Mouse (Mus musculus): ENCODE data around the gene Eya2.
"Not testable (repeated sequence)": the region's sequence is repeated elsewhere in the genome, so short reads cannot be mapped to it uniquely, and the experiment has no call there.

Gene Eya2

DNA sequence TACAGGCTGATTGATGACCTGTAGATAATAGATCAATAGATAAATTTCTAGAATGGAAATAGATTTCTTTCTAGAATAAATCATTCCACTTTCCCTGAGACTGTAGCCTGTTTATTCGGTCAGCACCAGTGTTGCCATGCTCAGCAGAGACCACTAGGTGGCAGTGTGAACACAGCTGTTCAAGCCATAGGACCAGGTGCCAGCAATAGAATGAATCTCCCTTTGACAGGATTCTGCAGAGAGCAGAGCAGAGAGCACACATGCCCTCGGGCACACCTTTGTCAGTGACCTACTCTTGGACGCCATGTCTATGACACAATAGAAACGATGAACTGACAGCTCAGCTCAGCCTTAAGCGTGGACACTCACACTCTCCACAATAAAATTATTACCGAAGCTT lies 184.1 kb downstream of the Eya2 start:
- peak; percentile 83 for DNase-seq (ENCODE audit: low read depth)

DNA sequence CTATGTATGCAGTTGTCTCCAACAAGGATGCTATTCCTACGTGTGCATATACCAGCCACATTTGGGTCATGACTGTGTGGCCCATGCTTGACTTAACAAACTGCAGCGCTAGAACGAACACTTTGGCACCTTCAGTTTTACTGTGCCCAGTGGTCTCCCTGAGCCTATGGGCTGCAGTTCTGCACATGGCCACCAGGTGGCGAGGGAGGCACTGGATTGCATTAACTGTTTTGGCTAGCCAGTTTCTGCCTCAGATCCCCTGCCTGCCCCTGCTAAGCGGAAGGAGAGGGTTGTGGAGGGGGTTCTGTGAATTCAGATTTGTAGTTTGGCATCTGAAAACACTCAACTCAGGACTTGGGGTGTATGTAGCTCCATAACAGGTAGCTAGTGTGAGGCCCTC lies 187.5 kb downstream of the Eya2 start:
- peak; percentile 87 for DNase-seq (ENCODE audit: low read depth)

DNA sequence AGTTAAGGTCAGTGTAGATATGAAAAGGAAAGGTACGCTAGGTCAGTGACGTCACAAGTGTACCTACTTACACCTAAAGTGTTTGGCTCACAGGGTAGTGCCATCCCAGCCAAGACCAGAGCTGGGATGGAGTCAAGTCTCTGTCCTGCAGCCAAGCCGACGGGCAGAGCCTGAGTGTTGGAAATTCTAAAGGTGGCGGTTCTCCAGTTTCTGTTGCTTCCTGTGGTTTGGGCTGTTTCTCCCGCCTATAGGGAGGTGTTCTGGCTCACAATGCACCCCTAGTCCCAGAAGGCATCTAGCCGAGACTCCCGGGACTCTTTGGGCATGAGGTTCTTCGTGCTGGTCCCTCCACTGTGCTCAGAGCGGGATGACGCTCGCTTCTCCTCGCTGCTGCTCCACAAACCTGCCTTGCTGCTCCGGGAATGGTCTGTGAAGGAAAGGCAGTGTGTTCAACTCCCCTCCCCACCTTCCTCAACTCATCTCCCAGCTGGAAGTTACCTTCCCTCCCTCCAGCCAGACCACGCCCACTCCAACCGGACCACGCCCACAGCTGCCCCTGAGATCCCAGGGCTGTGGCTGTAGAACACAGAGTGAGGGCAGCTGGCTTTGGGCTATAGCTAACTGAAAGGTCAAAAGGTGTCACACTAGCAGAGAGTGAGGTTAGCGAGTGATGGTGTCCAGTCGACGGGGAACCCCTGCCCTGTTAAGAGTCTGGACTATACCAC lies 190.6 kb downstream of the Eya2 start:
- no peak for DNase-seq (ENCODE audit: low read depth)

DNA sequence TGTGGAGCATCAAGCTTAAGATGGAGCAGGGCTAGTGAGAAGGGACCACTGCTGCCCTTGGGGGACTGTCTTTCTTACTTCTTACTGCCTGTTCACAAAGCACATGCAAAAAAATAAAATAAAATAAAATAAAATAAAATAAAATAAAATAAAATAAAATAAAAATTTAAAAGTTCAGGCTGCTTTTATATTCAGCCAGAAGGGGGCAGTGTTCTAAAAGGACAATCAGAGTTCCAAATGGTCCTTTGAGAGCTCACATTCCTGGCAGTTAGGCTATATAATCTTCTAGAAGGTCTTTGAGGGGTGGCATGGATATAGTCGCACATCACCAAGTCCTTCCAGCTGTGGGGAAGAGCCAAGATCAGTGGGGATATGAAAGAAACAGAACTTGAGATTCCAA lies 191.6 kb downstream of the Eya2 start:
- peak; percentile 42 for DNase-seq (ENCODE audit: low read depth)

DNA sequence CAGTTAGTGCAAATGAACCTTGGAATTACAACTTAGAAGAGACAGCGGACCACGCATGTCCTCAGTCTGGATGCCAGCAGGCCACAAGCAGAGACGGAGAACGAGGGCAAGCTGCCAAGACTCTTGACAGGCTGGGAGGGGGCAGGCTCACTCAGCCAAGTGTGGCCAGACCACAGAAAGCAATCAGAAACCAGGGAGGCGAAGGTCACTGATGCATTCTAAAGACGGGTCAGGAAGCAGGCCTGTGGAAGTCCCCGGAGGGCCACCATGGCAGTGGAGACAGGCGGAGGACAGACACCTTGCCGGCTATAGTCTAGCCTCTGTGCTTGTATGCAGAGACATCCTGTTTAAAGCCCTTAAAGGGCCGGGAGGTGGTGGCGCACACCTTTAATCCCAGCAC lies 193.2 kb downstream of the Eya2 start:
- no peak for DNase-seq (ENCODE audit: low read depth)

DNA sequence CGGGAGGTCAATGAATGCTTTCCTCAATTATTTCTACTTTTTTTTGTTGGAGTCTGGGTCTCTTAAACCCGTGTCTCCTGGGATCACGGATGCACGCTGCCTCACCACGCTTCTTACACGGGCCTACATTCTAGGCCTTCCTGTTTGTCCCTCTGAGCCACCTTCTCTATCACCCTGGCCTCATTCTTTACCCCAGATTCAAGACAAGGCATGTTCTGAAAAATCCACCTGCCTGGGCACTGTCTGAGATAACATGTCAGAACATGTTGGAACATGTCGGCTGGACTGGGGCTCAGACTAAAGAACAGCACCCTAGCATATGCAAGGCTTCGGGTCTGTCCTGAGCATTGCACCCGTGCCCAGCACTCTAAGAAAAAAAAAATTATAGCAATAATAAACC lies 194.0 kb downstream of the Eya2 start:
- DNase-seq (ENCODE audit: low read depth), result no peak

DNA sequence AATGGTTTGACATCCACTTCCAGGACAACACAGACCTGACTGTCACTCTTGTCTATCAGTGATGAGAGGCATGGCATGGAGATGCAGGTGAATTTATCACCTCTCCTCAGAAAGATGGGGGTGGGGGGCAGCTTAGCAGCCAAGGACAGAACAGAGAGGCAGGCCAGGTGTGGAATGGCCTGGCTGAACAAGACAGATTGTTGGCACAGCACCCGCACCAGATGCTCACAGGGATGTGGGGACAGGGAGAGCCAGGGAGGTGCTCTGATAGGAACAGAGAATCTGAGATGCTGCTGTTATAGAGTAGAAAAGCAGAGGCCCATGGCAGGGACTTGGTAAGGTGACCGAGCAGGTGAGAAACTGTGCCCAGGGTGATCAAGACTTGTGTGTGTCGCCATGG lies 194.8 kb downstream of the Eya2 start:
- no peak for DNase-seq (ENCODE audit: low read depth)

DNA sequence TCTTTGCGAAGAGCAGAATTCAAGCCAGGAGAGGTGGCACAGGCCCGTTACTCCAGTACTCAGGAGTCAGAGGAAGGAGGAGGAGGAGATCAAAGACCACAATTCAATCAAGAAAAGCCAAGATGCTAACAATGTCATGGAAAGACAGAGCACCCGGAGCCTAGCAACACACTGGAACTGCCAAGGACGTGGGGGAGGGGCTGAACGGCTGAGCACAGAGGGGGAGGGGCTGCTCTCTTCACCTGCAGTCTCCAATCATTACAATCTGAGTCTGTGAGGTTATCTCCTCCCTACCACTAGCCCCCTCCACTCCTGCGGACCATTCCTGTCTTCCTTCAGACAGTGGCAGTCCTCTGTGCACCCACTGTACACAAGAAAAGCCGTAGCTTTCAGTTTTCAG lies 196.2 kb downstream of the Eya2 start:
- no peak for DNase-seq (ENCODE audit: low read depth)

DNA sequence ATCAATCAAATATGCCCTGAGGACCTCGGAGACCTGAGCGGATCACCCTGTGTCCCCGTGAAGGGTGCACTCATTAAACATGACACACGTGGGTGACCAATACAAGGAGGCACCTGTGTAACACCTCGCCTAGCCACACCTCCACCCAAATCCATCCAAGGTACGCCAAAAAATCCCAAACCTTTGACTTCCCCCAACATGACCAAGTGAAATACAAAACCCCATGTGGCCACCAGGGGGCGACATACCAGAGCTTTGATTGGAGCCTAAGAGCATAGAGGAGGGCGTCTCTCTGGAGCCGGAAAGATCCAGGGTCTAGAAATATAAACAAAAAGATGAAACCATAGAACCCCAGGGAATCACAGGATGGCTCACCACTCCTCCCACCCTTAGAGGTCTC lies 196.8 kb downstream of the Eya2 start:
- DNase-seq (ENCODE audit: low read depth), result peak; percentile 86

DNA sequence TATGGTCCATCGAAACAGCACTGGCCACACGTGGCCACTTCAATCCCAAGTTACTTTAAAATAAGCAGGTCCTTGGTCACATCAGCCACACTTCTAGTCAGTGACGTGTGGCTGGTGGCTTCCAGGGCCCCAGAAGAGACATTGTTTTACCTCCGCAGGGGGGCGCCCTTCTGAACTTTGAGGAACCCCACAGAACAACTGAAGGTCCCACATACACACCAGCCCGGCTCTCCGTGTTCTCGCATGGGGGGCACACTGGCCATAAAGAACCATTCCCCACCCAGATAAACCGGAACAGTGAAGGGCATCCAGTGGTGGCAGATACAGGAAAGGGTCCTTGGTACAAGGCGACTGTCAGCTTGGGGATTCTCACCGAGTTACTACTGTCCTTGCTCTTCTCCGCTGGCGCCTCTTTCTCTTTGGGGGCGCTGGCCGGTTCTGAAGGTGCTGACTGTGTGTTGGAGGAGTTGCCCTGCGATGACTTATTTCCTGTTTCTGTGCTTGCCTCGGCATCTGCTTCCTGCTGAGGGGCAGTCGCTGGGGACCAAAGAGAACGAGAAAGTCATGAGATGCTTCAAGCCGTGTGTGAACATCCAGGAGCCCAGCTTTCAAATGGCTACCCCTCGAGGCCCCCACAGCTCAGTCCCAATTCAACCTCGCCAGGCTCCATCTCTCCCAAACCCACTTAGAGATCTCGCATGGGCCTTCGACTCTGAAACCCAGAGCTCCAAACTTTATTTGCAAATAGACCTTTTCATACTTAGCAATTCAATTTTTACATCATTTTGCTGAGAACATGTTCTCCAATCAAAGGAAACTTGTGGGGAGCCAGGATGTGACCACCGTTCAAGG lies 197.8 kb downstream of the Eya2 start:
- peak; percentile 82 for DNase-seq (ENCODE audit: low read depth)

DNA sequence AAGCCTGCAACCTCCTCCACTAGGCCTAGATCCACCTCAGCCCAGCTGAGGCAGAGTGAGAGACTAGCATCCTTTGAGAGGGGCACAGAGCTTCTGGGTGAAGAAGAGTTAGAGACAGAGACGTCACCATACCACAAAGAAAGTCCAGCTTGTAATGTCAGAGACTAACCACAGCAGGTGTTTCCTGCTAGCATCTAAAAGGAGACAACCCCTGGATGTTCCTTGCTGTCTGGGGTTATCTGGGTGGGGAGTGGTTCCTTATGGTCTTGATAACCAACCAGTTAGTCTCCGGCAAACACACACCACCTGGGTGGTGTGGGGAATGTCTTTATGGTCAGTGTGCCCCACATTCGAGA lies 198.4 kb downstream of the Eya2 start:
- peak; percentile 85 for DNase-seq (ENCODE audit: low read depth)

DNA sequence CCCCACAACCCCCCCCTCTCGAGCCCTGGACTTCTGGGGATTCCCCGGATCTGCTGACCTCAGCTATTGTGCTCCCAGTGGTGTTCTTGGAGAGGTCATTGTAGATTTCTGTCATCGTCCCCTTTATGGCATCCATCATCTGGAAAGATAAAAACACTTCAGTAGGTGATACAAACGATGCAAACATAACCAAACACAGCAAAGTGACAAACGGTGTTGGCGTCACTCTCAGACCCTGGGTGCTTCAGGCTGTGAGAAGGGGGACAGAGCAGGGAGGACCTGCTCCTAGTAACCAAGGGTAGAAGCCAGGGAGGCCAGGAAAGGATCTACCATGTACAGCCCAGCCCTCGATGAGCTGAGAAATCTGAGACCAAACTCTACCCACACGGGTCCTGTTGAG lies 203.0 kb downstream of the Eya2 start:
- DNase-seq (ENCODE audit: low read depth), result no peak

DNA sequence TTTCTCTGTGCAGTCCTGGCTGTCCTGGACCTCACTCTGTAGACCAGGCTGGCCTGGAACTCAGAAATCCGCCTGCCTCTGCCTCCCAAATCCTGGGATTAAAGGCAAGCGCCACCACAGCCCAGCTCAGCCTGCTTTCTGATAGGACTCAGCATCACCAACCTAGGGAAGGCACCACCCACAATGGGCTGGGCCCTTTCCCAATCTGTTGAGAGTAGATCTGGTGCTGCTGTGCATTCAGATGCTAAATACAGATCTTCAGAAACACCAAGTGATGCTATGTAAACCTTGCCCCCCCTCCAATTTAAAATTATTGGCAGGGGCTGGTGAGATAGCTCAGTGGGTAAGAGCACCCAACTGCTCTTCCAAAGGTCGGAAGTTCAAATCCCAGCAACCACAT lies 205.3 kb downstream of the Eya2 start:
- not testable (repeated sequence) for DNase-seq (ENCODE audit: low read depth)

DNA sequence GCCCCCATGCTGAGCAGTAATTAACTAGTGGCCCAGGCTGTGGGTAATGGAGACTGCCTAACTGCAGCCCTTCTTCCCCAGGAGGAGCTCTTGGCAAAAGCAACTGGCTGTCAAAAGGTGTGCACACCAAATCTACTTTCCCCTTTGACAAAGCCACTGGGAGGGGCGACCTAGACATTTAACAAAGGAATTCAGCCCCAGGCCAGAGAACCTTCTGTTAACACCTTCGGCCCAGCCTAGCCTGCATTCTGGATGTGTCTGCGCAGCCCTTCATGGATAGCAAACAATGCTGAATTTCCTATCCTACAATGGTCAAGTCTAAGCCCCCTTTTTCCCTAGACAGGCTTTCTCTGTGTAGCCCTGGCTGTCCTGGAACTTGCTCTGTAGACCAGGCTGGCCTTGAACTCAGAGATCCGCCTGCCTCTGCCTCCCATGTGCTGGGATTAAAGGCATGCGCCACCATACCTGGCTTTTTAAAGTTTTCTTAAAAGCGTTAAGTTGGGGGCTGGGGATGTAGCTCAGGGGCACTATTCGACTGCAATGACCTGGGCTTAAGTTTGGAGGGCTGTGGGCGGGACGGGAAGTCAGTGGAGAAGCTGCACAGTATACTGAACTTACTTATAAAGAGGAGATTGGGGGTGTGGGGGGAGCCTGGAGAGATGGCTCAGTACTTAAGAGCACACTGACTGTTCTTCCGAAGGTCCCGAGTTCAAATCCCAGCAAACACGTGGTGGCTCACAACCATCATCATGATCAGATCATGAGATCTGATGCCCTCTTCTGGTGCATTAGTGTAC lies 213.5 kb downstream of the Eya2 start:
- no peak for DNase-seq (ENCODE audit: low read depth)

DNA sequence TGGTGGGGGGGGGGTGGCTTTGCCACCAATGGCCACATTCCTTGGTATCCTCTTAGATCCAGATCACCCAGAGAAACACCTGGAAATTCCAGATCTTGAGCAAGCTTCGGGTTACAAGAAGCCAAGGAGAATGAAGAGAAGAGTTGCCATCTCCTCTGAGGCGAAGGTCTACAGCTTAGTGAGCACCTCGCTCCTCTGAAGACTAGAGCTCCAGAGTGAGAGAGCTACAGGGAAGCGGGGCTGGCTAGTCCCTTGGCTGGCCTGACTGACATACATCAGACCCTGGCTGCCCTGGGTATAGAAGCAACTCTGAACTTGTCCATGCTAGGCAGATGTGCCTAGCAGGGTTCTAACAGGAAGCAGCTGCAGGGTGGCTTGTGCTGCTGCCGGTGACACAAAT lies 214.3 kb downstream of the Eya2 start:
- DNase-seq (ENCODE audit: low read depth), result no peak

DNA sequence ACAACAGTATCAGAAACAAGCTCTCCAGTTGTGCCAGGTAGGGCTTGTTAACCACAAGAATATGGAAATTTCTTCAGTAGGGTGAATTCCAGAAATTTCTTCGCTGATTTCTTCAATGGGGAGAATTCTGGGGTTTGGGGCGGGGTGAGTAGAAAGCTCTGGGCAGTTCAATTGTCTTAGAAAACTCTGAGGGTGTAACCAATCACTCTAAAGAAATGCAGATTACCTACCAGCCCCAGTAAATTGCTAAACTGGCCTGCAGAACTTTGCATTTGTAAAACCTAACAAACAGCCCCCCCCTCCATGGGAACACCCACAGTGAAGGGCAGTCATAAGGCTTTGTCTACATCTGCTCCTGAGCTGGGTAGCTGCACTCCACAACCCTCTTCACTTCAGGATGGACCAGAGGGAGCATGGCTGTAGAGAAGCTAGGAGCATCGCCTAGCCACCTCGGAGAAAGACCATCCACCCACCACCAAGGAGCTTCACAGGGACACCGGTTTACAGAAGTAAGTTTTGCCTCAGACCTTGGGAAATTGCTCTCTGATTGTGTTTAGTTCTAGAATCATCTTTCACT lies 215.2 kb downstream of the Eya2 start:
- no peak for DNase-seq (ENCODE audit: low read depth)

DNA sequence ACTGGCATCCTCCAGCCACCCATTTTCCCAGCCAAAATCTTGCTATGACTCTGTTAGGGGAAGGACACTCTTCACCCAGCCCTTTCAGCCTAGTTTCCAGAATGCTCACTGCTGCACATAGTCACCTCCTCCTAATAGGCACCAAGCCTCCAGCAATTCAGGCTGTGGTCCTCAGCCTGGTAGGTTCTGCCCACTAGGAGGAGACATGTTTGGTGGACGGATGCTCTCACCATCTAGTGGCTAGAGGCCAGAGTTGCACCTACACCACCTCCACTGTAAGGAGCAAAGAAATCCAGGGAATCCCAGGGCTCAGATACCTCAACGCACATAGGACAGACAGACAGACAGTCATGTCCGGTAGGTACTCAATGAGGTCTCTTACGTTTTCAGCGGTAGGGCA lies 216.7 kb downstream of the Eya2 start:
- peak; percentile 45 for DNase-seq (ENCODE audit: low read depth)

DNA sequence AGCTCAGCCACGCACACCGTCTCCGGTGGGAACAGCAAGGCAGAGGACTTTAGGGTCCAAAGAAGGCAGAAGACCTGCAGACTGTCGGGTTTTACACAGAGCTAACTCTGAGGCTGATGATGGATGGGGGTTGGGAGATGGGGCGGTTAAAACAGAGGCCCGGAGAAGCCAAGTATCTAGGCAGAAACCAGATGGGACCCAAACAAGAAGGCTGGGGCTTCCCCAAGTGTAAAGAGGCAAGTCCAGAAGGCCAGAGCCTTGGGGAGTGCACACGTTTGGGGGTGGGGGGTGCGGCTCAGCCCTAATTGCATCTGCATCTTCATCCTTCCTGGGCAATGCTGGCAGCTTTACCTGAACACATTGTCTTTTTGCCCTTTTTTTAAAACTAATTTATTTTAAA lies 218.1 kb downstream of the Eya2 start:
- DNase-seq (ENCODE audit: low read depth), result no peak

DNA sequence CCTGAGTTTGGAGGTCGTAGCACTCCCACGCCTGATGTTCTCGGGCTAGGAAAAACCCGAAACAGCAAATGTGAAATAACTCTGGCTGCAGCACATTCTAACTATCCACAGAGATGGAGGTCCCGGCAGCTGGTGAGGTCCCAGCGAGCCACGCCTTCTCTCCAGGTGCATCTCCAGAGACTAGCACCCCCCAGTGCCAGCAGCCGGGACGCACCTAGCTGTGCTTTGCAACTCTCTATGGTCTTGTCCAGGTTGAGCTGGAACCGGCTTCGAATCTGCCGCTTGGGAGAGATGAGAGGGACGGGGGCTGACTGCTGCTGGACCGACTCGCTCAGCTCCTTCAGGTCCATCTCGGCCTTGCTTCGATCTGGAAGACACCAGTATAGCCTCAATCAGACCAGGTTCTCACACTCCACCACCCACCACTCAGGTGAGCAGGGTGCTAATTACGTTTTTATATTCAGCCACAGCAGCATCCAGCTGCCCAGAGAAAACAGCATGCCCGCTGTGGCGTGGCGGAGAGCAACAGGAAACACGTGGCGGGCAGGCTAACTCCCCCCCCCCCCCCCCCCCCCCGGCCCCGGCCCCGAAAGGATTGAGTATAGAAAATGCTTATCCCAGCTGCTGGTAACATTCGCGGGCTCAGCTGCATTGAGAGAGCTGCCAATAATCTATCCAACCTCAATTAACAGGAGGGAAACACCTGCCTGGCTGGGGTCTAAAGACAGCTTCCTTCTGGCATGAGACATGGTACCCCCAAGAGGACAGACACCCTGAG lies 220.5 kb downstream of the Eya2 start:
- no peak for DNase-seq (ENCODE audit: low read depth)

DNA sequence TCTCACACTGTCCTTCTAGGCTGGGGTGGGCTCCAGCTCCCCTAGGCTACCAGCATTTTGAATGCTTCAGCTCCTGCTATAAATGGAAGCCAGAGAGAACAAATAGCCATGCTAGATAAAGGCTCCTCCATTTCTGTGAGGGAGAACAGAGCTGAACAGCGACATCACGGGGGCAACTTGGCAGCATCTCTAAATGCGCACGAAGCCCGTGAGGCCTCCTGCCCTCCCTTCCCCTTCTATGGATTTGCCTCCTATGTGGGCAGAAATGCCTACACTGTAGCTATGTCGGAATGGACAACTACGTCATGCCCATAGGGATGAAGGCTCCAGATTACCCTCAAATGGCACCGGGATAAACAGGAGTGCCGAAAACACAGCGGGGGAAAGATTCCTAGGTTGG lies 222.6 kb downstream of the Eya2 start:
- DNase-seq (ENCODE audit: low read depth), result no peak

DNA sequence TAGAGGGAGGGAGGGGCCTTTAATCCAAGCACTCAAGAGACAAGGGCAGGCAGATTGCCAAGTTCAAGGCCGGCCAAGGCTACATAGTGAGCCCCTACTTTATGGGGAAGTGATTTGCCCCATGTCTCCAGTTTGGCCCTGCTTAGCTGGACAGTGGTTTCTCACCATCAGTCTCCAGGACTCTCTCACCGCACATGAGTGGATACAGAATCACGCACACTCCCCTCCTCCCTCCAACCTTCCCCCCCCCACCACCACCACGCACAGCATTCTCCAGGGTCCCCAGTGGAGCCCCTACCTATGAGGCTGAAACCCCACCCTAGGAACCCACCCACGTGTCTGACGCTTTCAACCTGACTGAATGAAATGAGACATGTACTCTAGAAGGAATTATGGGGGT lies 223.7 kb downstream of the Eya2 start:
- no peak for DNase-seq (ENCODE audit: low read depth)
